Mouse (Mus musculus) olfactory bulb, adult 2 months (tissue): ENCODE data around the gene Nxph4. TPM values are rescaled to one million over a fixed set of nuclear protein-coding genes. Genes with fewer than 3 reads are reported as not detected.
A peak's percentile ranks its signal among the peaks of the same experiment; 100 is the strongest.

Experiments
- H3K27ac ChIP-seq: fragments of 200-500 bp; 2 replicates; pipeline ENCODE4 v1.5.1; 2012; ENCODE audit warnings: low read depth, low read length; ENCODE audit not compliant: insufficient read depth
- H3K4me1 ChIP-seq: fragments of 200-500 bp; 2 replicates; pipeline ENCODE4 v1.6.1; 2012; ENCODE audit warnings: low read length; ENCODE audit not compliant: control insufficient read depth, insufficient read depth
- H3K4me3 ChIP-seq: fragments of 200-500 bp; 2 replicates; pipeline ENCODE4 v1.5.1; 2012; ENCODE audit warnings: mild to moderate bottlenecking, low read depth, low read length, moderate library complexity; ENCODE audit not compliant: insufficient read depth
- CTCF ChIP-seq: fragments of 200-500 bp; IDR thresholded peaks from 2 replicates; pipeline ENCODE4 v1.5.1; 2012; ENCODE audit warnings: low read depth, mild to moderate bottlenecking, low read length, moderate library complexity; ENCODE audit not compliant: insufficient read depth
- POLR2A ChIP-seq: fragments of 200-500 bp; IDR thresholded peaks from 2 replicates; pipeline ENCODE4 v1.6.1; 2012; ENCODE audit warnings: mild to moderate bottlenecking, low read depth, low read length, moderate library complexity; ENCODE audit not compliant: insufficient read depth
- WGBS: fragments of 180-500 bp; shearing (Covaris S2); methylation state at CpG from one replicate; pipeline ENCODE4 v1.1.7; 2018; 5-methylcytosine and 5-hydroxymethylcytosine counted together
- polyA plus RNA-seq: library from polyadenylated mRNA; stranded (reverse); fragments of >200 nt; gene quantifications from 2 replicates; pipeline ENCODE4 v1.2.4, GENCODE M21; 2012; ENCODE audit warnings: low replicate concordance; ENCODE audit not compliant: missing spikeins, insufficient read depth, insufficient read length

The Nxph4 gene
- polyA plus RNA-seq, 1 experiment, result not detected

DNA sequence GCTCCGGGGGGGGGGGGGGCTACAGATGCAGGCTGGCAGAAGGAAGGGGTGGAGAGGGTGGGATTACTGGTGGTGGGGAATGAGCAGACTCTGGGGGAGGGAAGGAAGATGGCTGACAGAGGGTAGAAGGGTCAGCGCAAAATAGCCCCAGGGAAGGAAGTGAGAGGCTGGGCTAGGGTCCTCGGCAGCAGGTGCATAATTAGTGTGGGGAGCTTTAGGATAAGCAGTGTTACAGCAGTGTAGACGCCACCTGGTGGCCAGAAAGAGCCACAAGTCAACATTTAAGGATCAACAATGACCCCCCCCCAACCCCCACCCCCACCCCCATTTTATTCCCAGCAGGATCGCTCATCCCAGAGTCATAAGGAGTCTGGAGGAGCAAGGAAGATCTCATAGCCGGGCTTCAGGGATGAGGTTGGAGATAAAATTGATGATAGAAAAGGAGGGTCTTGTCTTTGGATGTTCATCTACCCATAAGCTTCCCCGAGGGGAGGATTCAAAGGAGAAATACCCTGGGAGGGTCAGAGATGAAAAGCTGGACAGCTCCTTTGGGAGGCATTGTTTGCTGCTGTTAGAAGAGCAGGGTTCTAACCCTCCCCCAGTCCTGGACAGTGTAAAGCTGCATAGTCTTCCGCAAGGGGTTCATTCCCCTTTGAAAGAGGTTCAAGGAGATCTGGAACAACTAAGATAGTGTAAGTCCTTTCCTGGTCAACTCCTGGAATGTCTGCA is 2.4 kb upstream of the Nxph4 start:
- Histone ChIP-seq H3K27ac (no peak overlapping the region), H3K4me3 (no peak overlapping the region), H3K4me1 (peaks cover 27% of the 10 kb centered on the region)
- 13% methylated on average over 8 of the region's 8 CpGs for WGBS
- no peak for TF ChIP-seq CTCF

GRCm38 (mm10) chr10:127534929-127535384 is 598 bp upstream of the Nxph4 start:
- TF ChIP-seq POLR2A (no peak), CTCF (no peak)
- Histone ChIP-seq H3K4me3 (peak overlapping the region; percentile 36; the same call in 1 of the 2 replicates), H3K27ac (no peak overlapping the region), H3K4me1 (peaks cover 27% of the 10 kb centered on the region)
- WGBS, result 5% methylated on average over 30 of the region's 30 CpGs

GRCm38 (mm10) chr10:127531548-127531947 is 2.8 kb downstream of the Nxph4 start:
- TF ChIP-seq CTCF (no peak), POLR2A (no peak)
- Histone ChIP-seq H3K4me1 (peaks cover 43% of the 10 kb centered on the region), H3K27ac (no peak overlapping the region), H3K4me3 (no peak overlapping the region)
- 45% methylated on average over 4 of the region's 4 CpGs for WGBS

- Histone ChIP-seq H3K27ac (no peak overlapping the region), H3K4me3 (no peak overlapping the region), H3K4me1 (peaks cover 46% of the 10 kb centered on the region)
- TF ChIP-seq POLR2A (no peak), CTCF (no peak)
- 14% methylated on average over 25 of the region's 25 CpGs for WGBS
Observed at GRCm38 (mm10) chr10:127530945-127531344, 3.4 kb downstream of the Nxph4 start.

DNA sequence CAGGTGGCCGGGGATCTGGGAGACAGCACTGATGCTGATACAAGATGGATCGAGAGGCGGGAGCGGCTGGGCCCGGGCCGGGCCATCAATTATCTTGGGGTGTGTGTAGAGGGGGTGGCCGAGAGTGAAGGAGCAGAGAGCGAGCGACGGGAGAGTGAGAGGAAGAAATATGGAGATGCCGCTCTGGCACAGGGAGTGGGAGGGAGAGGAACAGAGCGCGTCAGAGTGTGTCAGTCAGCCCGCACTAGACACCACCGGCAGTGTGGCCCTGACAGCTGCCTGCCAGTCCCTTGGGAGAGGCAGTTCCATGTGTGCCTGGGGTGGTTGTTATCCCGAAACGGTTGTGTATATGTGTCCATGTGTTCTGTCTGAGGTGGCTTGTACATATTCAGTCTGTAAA is 6.9 kb downstream of the Nxph4 start:
- no peak overlapping the region for H3K4me3 ChIP-seq
- 49% methylated on average over 17 of the region's 17 CpGs for WGBS
- no peak overlapping the region for H3K27ac ChIP-seq
- no peak for TF ChIP-seq POLR2A
- TF ChIP-seq CTCF, result no peak
- peaks cover 44% of the 10 kb centered on the region for H3K4me1 ChIP-seq

DNA sequence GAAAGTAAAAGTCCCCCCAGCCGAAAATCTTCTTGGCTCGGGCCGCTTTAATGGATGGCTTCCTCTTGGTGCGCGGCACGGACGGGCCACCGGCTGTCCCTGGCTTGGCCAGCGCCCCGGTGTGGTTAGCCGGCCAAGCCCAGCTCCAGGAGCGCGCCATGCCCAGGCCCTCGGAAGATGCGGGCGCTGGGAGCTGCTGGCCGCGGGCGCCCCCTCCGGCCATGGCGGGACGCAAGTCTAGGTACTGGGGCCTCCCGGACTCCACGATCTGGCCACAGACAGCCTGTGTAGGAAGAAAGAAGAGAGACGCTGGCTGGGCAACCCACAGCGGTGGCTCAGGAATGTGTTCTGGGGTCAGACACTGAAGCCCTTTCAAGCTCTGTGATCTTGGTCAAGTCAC is 7.7 kb downstream of the Nxph4 start:
- no peak overlapping the region for H3K27ac ChIP-seq
- peaks cover 43% of the 10 kb centered on the region for H3K4me1 ChIP-seq
- no peak for TF ChIP-seq POLR2A
- H3K4me3 ChIP-seq, result no peak overlapping the region
- 10% methylated on average over 26 of the region's 26 CpGs for WGBS

GRCm38 (mm10) chr10:127526048-127526447 is 8.3 kb downstream of the Nxph4 start:
- Histone ChIP-seq H3K4me1 (peaks cover 47% of the 10 kb centered on the region), H3K4me3 (no peak overlapping the region), H3K27ac (no peak overlapping the region)
- TF ChIP-seq POLR2A (no peak), CTCF (no peak)
- 10% methylated on average over 26 of the region's 26 CpGs for whole genome bisulfite sequencing

DNA sequence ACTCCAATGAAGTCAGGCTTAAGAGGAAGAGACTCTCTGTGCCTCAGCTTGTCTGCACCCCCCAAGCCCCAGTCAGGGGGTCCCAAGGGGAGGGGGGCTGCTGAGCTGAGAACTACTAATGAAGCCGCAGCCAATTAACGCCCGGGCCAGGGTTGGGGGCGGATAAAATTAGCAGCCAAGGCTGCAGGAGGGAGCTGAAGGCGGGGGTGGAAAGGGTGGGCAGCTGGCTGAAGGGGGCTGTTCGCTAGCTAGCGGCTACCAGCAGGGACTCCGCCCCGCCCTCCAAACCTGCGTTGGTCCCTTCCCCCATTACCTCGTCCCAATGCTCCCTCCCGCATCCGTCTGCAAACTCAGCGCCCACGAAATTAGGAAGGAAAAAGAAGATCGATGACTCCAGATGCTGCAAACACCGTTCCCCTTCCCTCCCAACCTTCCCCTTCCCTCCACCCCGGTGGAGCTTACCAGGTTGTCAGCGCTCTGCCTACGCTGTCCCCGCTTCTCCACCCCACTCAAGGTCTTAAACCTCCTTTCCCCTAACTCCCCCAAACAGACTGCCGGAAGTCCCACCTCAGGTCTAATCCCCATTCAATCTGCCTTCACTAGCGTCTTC is 9.6 kb downstream of the Nxph4 start:
- no peak for TF ChIP-seq POLR2A
- TF ChIP-seq CTCF, result no peak
- H3K4me3 ChIP-seq, result no peak overlapping the region
- 8% methylated on average over 23 of the region's 23 CpGs for WGBS
- peaks cover 50% of the 10 kb centered on the region for H3K4me1 ChIP-seq
- H3K27ac ChIP-seq, result no peak overlapping the region

DNA sequence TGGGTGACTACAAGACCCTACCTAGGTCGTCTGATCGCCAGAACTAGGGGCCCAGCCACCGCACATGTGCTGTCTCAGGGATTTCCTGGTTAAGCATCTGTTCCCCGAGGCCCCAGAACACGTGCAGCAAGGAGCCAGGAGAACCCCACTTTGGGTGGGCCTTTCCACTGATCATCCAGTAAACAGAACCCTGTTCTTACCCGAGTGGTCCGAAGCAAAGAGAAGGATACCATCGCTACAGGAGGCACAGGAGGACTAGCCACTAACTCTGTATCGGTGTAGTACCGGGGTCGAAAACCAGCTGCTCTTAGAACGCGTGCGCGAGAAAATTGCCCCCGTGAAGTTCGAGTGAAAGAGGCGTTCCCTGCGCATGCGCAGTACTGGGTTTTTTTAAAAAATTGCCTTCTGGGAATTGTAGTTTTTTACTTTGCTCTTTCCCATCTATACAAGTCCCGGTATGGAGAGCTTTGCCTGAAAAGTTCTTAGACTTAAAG is 12.2 kb downstream of the Nxph4 start, which contains the start of gene Shmt2:
Gene Shmt2 (minus strand): TSS at position 357 of the 494 bp plus-strand sequence.
- peak within 1 kb of the TSS; percentile 61 for H3K4me3 ChIP-seq
- H3K27ac ChIP-seq, result no peak within 1 kb of the TSS
- under 1% methylated on average over 21 of the region's 21 CpGs for WGBS
- TF ChIP-seq CTCF (no peak), POLR2A (no peak)
- peaks cover 35% of the 10 kb centered on the region for H3K4me1 ChIP-seq
